Mouse (Mus musculus) limb, embryonic 10.5 days (tissue): Measurements from ENCODE around the gene Ptpn3. TPM values are rescaled to one million over a fixed set of nuclear protein-coding genes. Genes with fewer than 3 reads are reported as not detected.

Experiments used
- DNase-seq: peaks from one replicate; pipeline ENCODE4 v3.0.0-alpha.2; 2017; ENCODE audit warnings: low spot score
- H3K27ac ChIP-seq: fragments of 300-500 bp; sonication (generic); 2 replicates; pipeline ENCODE4 v1.5.1; 2016; ENCODE audit warnings: mild to moderate bottlenecking
- H3K27me3 ChIP-seq: fragments of 300-500 bp; sonication (generic); 2 replicates; pipeline ENCODE4 v1.6.1; 2016; ENCODE audit warnings: low read depth, mild to moderate bottlenecking; ENCODE audit not compliant: poor library complexity, severe bottlenecking
- H3K36me3 ChIP-seq: fragments of 300-500 bp; sonication (generic); 2 replicates; pipeline ENCODE4 v1.6.1; 2016; ENCODE audit warnings: mild to moderate bottlenecking, moderate library complexity
- H3K4me1 ChIP-seq: fragments of 300-500 bp; sonication (generic); 2 replicates; pipeline ENCODE4 v1.6.1; 2016
- H3K4me3 ChIP-seq: fragments of 300-500 bp; sonication (generic); 2 replicates; pipeline ENCODE4 v1.5.1; 2016; ENCODE audit warnings: mild to moderate bottlenecking, moderate library complexity
- H3K9me3 ChIP-seq: fragments of 300-500 bp; sonication (generic); replicated peaks from 2 replicates; pipeline ENCODE4 v1.6.1; 2016; ENCODE audit warnings: mild to moderate bottlenecking
- WGBS: fragments of 180-500 bp; shearing (Covaris S2); methylation state at CpG from one replicate; pipeline ENCODE4 v1.1.7; 2016; 5-methylcytosine and 5-hydroxymethylcytosine counted together
- polyA plus RNA-seq: library from polyadenylated mRNA; unstranded; fragments of >200 nt; fragmentation: Nextera tagmentation; extraction: Ambion mirVana; gene quantifications from 2 replicates; pipeline ENCODE4 v1.2.1, GENCODE M21; 2016

Gene Ptpn3
- polyA plus RNA-seq, 1 experiment from 2014 or later, result 1.4 TPM

DNA sequence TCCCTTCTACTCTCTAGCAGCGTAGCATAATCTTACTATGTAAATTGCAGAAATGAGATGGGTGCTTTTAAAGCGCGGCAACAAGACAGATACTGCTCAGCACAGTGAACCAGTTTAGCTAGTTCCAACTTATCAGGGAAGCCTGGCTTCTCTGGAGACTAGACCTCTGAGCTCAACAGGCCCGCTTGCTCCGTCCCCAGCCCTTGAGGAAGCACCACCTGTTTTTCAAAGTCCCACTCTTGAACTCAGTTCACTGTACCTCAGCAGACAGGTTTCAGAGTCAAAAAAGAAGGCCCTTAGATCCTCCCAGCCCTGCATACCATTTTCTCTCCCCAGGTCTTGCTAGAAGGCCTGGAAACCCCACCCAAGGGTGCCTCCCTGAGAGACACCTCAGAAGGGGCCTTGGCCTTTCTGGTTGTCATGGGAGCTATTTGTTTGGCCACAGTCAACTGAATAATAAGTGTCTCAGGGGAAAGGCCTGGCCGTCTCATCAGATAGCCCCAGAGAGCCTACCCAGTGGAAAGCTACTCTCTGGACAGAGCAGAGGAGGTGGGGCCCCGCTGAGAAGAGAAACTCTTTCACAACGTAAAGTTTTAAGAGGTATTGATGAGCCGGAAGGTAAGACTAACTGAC is 136.9 kb downstream of the Ptpn3 start:
- no peaks in the 10 kb centered on the region; the same call in 1 of the 2 replicates for H3K27me3 ChIP-seq
- no peaks in the 10 kb centered on the region for H3K9me3 ChIP-seq
- no peak overlapping the region for H3K4me3 ChIP-seq
- DNase-seq, result no peak
- no peaks in the 10 kb centered on the region for H3K36me3 ChIP-seq
- H3K4me1 ChIP-seq, result peaks cover 27% of the 10 kb centered on the region
- 90% methylated on average over 9 of the region's 9 CpGs for WGBS
- H3K27ac ChIP-seq, result no peak overlapping the region

DNA sequence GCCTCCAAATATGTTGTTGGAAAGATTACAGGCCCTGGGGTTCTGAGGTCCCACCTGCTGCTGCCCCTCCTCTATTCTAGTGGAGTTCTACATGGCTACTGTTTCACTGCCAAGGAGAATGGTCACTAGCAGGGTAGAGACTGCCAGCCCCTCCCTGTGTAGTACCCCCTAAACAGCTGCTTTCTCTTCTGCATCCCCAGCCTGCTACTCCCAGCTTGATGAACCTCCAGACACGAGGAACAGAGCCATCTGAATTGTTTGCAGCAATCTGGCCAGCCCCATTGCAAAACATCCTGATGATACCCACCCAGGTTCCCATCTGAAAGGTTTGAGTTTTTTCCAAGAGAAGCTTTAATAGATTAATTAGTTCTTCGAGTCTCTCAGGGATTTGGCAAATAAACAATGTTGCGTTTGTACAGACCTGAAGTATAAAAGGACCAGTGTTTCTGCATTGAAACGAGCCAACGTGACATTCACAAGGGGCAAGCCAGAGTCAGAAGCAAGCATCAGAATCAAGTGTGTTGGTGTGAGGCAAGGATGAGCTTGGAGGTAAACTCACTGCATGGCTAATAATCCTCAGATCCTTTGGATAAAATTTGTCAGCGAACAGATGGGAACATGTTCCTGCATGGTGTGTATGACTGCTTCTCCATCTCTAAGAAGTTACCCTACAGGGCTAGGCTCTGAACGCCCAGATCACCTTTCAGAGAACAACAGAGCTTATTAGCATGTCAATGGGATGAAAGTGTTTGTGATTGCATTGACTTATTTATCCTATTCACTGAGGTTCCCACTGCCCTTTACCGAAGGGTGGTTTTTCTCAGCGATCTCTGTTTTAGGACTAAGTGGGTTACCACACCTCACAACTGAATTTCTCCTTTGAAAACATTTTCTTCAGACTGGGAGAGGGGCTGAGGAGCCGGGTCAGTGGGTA is 138.6 kb downstream of the Ptpn3 start:
- no peak overlapping the region for H3K4me3 ChIP-seq
- H3K36me3 ChIP-seq, result no peaks in the 10 kb centered on the region
- H3K27me3 ChIP-seq, result no peaks in the 10 kb centered on the region; the same call in 1 of the 2 replicates
- peaks cover 27% of the 10 kb centered on the region for H3K4me1 ChIP-seq
- H3K9me3 ChIP-seq, result no peaks in the 10 kb centered on the region
- no peak for DNase-seq
- 49% methylated on average over 10 of the region's 10 CpGs for WGBS
- no peak overlapping the region for H3K27ac ChIP-seq

DNA sequence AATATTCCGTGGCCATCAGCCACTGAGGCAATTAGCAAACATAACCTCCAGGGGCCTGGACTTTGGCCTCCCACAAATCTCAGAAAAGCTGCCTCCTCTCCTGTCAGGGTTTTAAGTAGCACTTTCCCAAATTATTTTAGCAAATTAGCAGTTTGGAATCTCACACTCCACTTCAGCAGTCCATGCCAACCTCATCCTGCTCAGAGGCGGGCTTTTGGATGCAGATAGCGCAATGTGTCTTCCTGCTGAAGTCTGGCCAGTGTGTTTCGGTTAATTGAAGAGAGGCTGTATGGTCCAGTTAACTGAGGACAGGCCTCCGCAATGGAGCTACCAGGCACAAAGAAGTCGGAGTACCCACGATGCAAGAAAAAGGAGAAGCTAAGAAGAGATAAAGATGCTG is 141.1 kb downstream of the Ptpn3 start:
- no peak overlapping the region for H3K4me3 ChIP-seq
- H3K27ac ChIP-seq, result no peak overlapping the region
- no peaks in the 10 kb centered on the region; the same call in 1 of the 2 replicates for H3K27me3 ChIP-seq
- peaks cover 11% of the 10 kb centered on the region for H3K4me1 ChIP-seq
- DNase-seq, result no peak
- 80% methylated on average over 7 of the region's 7 CpGs for WGBS
- no peaks in the 10 kb centered on the region for H3K9me3 ChIP-seq
- H3K36me3 ChIP-seq, result no peaks in the 10 kb centered on the region

DNA sequence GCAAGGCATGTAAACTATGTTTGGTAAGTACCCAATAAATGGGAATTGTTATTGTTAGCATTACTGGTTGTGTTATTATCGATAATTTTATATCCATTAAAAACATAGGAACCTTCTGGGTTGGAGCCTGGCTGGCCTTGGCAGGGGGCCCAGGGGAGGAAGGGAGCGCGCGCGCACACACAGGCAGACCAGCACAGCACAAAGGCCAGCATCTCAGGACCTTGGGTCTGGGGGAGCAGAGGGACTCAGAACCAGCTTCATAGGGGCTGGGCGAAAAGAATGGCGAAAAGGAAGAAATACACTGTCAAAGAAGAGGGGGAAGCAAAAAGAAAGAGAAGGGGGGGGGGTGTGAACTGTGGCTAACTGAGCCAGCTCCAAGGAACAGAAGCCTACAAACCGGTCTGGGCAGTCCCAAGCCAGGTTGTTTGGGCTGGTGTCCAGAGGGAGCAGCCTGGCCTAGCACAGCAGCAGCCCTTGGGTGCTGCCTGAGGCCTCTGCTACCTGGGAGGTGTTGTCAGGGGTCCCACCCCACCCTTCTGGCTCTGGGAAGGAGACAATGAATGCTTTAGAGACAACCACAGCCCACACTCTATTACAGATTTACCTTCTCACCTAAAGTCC is 145.0 kb downstream of the Ptpn3 start:
- DNase-seq, result no peak
- H3K9me3 ChIP-seq, result no peaks in the 10 kb centered on the region
- no peak overlapping the region for H3K4me3 ChIP-seq
- no peak overlapping the region for H3K27ac ChIP-seq
- peaks cover 35% of the 10 kb centered on the region for H3K4me1 ChIP-seq
- 84% methylated on average over 8 of the region's 8 CpGs for WGBS
- H3K27me3 ChIP-seq, result 0 out of 2 replicates have a peak, but pooled peaks cover 4% of the 10 kb centered on the region
- H3K36me3 ChIP-seq, result no peaks in the 10 kb centered on the region

DNA sequence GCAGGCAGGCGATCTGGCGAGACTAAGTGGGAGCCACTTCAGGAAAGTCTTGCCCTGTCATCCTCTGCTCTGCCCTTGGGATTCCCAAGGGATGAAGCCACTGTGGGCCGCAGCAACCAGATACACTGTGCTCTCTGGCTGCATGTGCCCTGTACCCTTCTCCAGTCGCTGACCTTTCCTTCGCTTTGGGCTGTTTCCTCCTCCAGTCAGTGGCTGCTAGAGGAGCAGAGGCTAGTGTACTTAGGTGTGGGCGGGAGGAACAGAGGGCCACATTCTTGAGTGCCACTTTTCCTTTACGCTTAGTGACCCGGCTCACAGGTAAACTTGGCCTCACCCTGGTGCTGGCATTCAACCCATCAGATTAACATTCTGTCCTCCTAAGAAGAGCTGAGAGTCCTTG is 147.8 kb downstream of the Ptpn3 start:
- Histone ChIP-seq H3K9me3 (no peaks in the 10 kb centered on the region), H3K36me3 (no peaks in the 10 kb centered on the region), H3K27ac (peak overlapping the region; percentile 86), H3K4me3 (peak overlapping the region; percentile 22; the same call in 1 of the 2 replicates), H3K27me3 (0 out of 2 replicates have a peak, but pooled peaks cover 4% of the 10 kb centered on the region), H3K4me1 (peaks cover 27% of the 10 kb centered on the region)
- 46% methylated on average over 8 of the region's 8 CpGs for WGBS
- no peak for DNase-seq

DNA sequence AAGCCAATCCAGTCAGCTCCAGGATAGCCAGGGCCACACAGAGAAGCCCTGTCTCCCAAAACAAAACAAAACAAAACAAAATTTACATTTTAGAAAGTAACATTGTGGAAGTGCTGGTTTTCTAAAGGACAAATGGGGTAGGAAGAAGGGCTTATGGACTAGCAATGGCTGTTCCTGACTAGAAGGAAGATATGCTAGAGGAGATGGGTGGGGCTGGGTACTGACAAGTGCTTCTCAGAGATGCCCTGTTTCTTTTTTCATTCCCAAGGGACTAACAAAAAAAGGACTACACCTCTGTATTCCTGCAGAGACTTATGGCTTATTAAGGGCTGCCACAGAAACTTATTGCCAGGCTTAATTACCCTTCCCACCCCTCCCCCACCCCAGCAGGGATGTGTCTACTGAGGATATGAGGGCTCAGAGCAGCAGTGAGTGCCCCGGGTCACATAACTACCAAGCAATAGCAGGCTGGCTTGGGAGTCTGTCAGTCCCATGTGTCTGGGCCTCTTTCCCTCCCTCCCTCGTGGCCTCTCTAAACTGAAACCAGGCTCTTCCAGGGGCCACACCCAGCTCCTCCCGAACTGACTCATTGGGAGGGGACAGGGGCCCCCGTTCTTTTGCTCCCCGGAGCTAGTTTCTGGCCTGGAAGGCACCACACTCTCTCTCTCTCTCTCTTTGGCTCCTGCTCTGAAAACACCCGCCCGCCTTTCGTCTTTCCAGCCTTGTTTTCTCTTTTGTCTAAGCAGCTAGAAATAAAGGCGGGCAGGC is 148.4 kb downstream of the Ptpn3 start:
- WGBS, result 9% methylated on average over 9 of the region's 9 CpGs
- peak; percentile 60 for DNase-seq
- H3K36me3 ChIP-seq, result no peaks in the 10 kb centered on the region
- peak overlapping the region; percentile 22 for H3K4me3 ChIP-seq
- peaks cover 27% of the 10 kb centered on the region for H3K4me1 ChIP-seq
- peak overlapping the region; percentile 86 for H3K27ac ChIP-seq
- H3K27me3 ChIP-seq, result 0 out of 2 replicates have a peak, but pooled peaks cover 4% of the 10 kb centered on the region
- H3K9me3 ChIP-seq, result no peaks in the 10 kb centered on the region

DNA sequence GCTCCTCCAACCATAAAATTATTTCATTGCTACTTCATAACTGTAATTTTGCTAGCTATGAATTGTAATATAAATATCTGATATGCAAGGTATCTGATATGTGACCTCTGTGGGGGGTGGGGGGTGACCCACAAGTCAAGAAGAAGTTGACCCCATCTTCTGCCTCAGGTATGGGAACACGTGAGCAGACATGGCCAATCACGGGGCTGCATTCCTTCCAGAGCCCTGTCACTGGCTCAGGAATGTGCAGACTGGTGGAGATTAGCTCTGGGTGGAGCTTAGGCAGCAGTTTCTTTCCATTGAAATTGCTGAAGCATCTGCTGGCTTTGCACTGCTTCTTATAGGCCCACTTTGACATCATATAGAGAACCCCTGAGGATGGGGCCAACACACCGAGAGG is 153.5 kb downstream of the Ptpn3 start:
- no peaks in the 10 kb centered on the region for H3K36me3 ChIP-seq
- 73% methylated on average over 3 of the region's 3 CpGs for WGBS
- H3K27me3 ChIP-seq, result peaks cover 26% of the 10 kb centered on the region
- H3K4me1 ChIP-seq, result peaks cover 10% of the 10 kb centered on the region
- H3K4me3 ChIP-seq, result no peak overlapping the region
- H3K27ac ChIP-seq, result no peak overlapping the region
- no peaks in the 10 kb centered on the region for H3K9me3 ChIP-seq
- DNase-seq, result no peak

DNA sequence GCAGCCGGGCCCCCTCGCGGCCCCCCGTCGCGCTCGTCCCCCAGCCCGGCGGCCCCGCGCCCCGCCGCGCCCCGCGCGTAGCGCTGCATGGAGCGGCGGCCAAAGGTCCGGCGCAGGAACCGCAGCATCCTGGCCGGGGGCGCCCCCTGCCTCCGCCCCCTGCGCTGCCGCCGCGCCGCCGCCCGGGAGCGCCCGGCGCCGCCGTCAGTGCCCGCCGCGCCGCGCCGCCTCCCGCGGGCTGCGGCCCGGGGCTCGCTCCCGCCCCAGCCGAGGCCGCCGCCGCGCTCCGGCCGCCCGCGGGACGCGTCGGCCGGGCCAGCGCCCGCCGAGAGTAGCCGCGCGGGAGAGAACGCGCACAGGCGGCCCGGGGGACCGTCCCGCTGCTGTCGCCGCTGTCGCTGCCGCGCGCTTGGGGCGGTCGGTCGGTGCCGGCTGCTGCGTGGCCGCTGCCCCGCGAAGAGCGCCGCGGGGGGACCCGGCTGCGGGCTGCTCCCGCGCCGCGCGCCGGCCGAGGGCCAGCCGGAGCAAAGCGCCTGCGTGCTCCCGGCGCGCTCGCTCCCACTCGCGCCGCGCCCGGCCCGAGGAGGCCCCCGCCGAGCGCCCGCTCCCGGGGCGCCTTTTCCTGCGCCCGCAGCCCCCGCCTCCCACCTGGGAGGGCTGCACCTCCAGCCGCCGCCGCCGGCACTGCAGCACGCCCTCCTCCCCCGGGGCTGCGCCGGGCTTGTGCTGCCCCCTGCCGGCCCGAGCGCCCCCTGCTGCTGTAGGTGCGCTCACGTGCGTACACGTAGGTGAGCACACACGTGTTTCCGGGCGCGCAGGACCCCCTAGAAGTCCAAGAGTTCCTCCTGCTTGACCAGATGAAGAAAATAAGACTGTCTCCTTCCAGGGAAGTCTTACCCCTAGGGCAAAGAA is 158.4 kb downstream of the Ptpn3 start, which contains the start of gene Epb41l4b:
Epb41l4b (minus strand) TSS at position 412 of the 912 bp plus-strand sequence.
- WGBS, result 13% methylated on average over 126 of the region's 142 CpGs
- Histone ChIP-seq H3K27me3 (peaks cover 52% of the 10 kb centered on the region), H3K4me1 (peaks cover 35% of the 10 kb centered on the region), H3K27ac (peak within 1 kb of the TSS; percentile 88), H3K36me3 (no peaks in the 10 kb centered on the region), H3K9me3 (no peaks in the 10 kb centered on the region), H3K4me3 (peak within 1 kb of the TSS; percentile 76)
- peak; percentile 91 for DNase-seq

DNA sequence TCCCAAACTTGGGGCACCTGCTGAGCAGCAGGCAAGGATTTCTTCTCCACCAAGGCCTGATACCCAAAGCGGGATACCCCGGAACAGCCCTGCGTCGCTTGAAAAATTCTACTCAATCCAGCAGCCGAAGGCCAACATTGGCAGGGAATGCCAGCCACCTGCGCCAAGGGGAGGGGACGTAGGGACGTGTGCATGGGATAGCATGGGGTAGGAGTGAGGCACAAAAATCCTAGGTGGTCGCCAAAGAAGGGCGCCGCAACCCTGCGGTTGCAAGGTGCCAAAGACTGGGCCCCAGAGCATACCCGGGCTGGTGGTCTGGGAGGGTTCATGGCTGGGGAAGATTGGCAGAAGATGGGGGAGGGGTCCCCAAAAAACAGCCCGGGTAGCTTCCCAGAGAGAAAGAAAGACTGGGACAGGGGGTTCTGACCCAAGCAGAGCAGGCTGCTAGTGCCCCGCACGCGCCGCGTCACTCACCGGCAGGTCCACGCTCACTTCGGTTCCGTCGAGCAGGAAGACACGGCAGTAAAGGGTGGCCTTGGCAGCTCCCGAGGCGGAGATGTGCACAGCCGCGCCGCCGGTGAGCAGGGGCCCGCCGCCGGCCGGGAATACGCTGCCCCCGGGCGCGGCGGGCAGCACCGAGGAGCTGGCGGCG is 159.1 kb downstream of the Ptpn3 start:
- WGBS, result 3% methylated on average over 43 of the region's 43 CpGs
- peak; percentile 53 for DNase-seq

DNA sequence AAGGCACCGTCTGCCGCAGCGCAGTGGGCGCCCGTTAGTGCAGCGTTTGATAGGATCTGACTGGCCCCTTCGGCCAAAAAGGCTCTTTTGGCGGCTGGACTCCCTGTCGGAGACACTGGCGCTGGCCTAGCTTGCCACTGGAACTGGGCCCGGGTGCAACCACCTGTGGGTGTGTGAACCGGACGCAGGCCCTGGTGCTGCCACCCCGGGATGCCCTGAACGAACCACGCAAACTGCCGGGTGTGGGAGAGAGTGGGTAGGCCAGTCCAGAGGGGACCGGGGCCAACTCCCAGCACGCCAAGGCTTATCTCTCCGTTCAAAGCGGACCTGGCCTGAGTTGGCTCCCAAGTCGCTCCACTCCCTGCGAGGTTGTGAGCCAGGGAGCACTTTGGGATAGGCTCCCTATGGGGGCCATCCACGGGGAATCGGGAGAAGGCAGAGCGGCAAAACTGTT is 159.7 kb downstream of the Ptpn3 start:
- Histone ChIP-seq H3K4me3 (peak overlapping the region; percentile 76), H3K27me3 (peaks cover 53% of the 10 kb centered on the region), H3K36me3 (no peaks in the 10 kb centered on the region), H3K9me3 (no peaks in the 10 kb centered on the region), H3K27ac (0 out of 2 replicates have a peak overlapping the region, but pooled peaks have one; percentile 88), H3K4me1 (peaks cover 46% of the 10 kb centered on the region)
- WGBS, result 6% methylated on average over 26 of the region's 26 CpGs
- DNase-seq, result peak; percentile 59

More for the DNA sequence above, 159.1 kb downstream of the Ptpn3 start:
- peak overlapping the region; percentile 76 for H3K4me3 ChIP-seq
- H3K9me3 ChIP-seq, result no peaks in the 10 kb centered on the region
- H3K27ac ChIP-seq, result peak overlapping the region; percentile 88
- H3K36me3 ChIP-seq, result no peaks in the 10 kb centered on the region
- H3K27me3 ChIP-seq, result peaks cover 53% of the 10 kb centered on the region
- H3K4me1 ChIP-seq, result peaks cover 40% of the 10 kb centered on the region
